Mouse (Mus musculus): ENCODE measurements at regions not wholly inside any gene's neighbourhood (a gene's known extent, or its start where the extent isn't known, plus 50 kb on each side); places are given as distances from the start of the nearest gene placed in this dataset.

- no peak for DNase-seq
Measured at GRCm38 (mm10) chr10:56597382-56597781, 220.3 kb downstream of the Gja1 start.

- peak; percentile 49 for DNase-seq
Measured at GRCm38 (mm10) chr10:56598191-56598590, 221.1 kb downstream of the Gja1 start.

GRCm38 (mm10) chr10:56599923-56600322 lies 222.8 kb downstream of the Gja1 start:
- peak; percentile 12 for DNase-seq

- DNase-seq: no peak
Measured at GRCm38 (mm10) chr10:56611564-56612288, 234.6 kb downstream of the Gja1 start.

- no peak for DNase-seq
Measured at GRCm38 (mm10) chr10:56642656-56643055, 265.5 kb downstream of the Gja1 start.

GRCm38 (mm10) chr10:56643376-56644135 lies 266.4 kb downstream of the Gja1 start:
- no peak for DNase-seq

GRCm38 (mm10) chr10:56660501-56660900 lies 283.4 kb downstream of the Gja1 start:
- DNase-seq: no peak

- peak; percentile 26 for DNase-seq
Measured at GRCm38 (mm10) chr10:56673919-56674318, 296.8 kb downstream of the Gja1 start.

- no peak for DNase-seq
Measured at GRCm38 (mm10) chr10:56682901-56683300, 305.8 kb downstream of the Gja1 start.

GRCm38 (mm10) chr10:56685655-56686250 lies 308.6 kb downstream of the Gja1 start:
- DNase-seq: no peak

GRCm38 (mm10) chr10:56691467-56691866 lies 314.3 kb downstream of the Gja1 start:
- DNase-seq: no peak

- no peak for DNase-seq
Measured at GRCm38 (mm10) chr10:56695100-56695499, 318.0 kb downstream of the Gja1 start.

- DNase-seq: no peak
Measured at GRCm38 (mm10) chr10:56700126-56700525, 323.0 kb downstream of the Gja1 start.

- DNase-seq: no peak
Measured at GRCm38 (mm10) chr10:56708411-56708810, 331.3 kb downstream of the Gja1 start.

GRCm38 (mm10) chr10:56708886-56709285 lies 331.8 kb downstream of the Gja1 start:
- no peak for DNase-seq

- DNase-seq: no peak
Measured at GRCm38 (mm10) chr10:56712611-56713105, 335.5 kb downstream of the Gja1 start.

- no peak for DNase-seq
Measured at GRCm38 (mm10) chr10:56737073-56737472, 359.9 kb downstream of the Gja1 start.

GRCm38 (mm10) chr10:56739621-56740020 lies 362.5 kb downstream of the Gja1 start:
- peak; percentile 17 for DNase-seq

GRCm38 (mm10) chr10:56752134-56752533 lies 375.0 kb downstream of the Gja1 start:
- peak; percentile 11 for DNase-seq

GRCm38 (mm10) chr10:56753576-56753975 lies 376.4 kb downstream of the Gja1 start:
- DNase-seq: no peak

- peak; percentile 32 for DNase-seq
Measured at GRCm38 (mm10) chr10:56754546-56755175, 377.5 kb downstream of the Gja1 start.

GRCm38 (mm10) chr10:56770629-56771028 lies 393.5 kb downstream of the Gja1 start:
- DNase-seq: no peak

- DNase-seq: no peak
Measured at GRCm38 (mm10) chr10:56782265-56782664, 405.1 kb downstream of the Gja1 start.

Measured in lung, postnatal 36 days (tissue).